Mouse (Mus musculus) megakaryocyte, embryonic 14.5 days (primary cell): ENCODE measurements around the gene Gm10134. TPM values are rescaled to one million over a fixed set of nuclear protein-coding genes. Genes with fewer than 3 reads are reported as not detected.

Experiments
- H3K27me3 ChIP-seq: replicated peaks from 2 replicates; pipeline ENCODE3; 2012; ENCODE audit warnings: inconsistent platforms
- H3K36me3 ChIP-seq: replicated peaks from 2 replicates; pipeline ENCODE3; 2012; ENCODE audit warnings: low read length, inconsistent platforms, mixed read lengths
- H3K4me1 ChIP-seq: 2 replicates; pipeline ENCODE4 v1.6.1; 2012; ENCODE audit warnings: inconsistent platforms
- H3K4me3 ChIP-seq: replicated peaks from 2 replicates; pipeline ENCODE3; 2012; ENCODE audit warnings: moderate library complexity, mild to moderate bottlenecking, inconsistent platforms
- H3K9me3 ChIP-seq: 2 replicates; pipeline ENCODE4 v1.6.1; 2012; ENCODE audit warnings: inconsistent platforms
- FLI1 ChIP-seq: IDR thresholded peaks from 2 replicates; pipeline ENCODE4 v1.6.1; 2012; ENCODE audit warnings: low read length, inconsistent platforms, mixed read lengths
- GATA1 ChIP-seq: IDR thresholded peaks from 3 replicates; pipeline ENCODE4 v1.6.1; 2012; ENCODE audit warnings: mixed read lengths, low read length, inconsistent platforms, borderline replicate concordance
- polyA plus RNA-seq: library from polyadenylated mRNA; stranded (reverse); fragments of >175 nt; gene quantifications from 2 replicates; pipeline ENCODE4 v1.2.3, GENCODE M21; 2012; ENCODE audit warnings: low replicate concordance; ENCODE audit not compliant: insufficient read depth

Gene Gm10134
- polyA plus RNA-seq, 1 experiment: not detected

DNA sequence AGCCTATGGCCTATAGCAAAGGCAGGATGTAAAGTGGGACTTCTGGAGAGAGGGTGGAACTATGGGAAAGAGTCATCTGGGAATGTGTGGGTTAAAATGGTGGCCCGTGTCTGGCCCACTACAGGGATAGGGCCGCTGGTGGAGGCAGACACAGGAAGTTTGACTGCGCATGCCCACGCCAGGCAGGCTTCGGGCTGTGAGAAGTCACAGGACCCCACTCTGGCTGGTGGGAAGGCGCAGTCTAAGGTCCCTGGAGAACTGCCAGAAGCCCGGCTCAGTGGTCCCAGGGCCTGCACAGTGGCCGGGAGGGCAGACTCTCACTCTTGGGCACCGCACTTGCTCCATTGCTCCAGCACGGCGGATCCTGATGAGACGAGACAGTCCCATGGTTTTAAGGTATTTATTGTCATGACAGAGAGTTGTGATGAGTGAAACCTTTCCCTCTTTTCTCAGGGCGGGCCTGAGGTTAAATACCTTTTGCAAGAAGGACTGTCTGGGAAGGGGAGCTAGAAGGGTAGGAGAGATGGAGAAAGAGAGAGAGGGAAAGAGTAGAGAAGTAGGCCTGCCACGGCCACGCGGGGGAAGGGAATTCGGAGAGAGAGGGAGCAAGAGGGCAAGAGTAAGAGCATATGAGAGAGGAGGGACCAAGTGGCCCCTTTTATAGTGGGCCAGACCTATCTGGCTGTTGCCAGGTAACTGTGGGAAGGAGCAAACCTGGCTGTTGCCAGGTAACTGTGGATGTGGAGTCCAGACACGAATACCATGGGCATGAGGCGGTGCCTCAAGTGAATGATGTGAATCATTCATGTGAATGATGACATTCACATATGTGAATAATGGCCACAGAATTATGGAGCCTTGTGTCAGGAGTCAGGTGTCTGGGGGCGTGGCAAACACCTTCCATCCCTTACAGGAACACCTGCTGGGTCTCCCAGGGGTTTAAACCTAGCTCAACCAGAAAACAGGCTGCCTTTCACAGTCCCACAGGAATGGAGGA, 26.4 kb upstream of the Gm10134 start:
- TF ChIP-seq GATA1: no peak
- no peak for TF ChIP-seq FLI1
- Histone ChIP-seq H3K4me1 (no peaks in the 10 kb centered on the region), H3K4me3 (no peak overlapping the region), H3K27me3 (peaks cover 13% of the 10 kb centered on the region), H3K36me3 (no peaks in the 10 kb centered on the region), H3K9me3 (no peaks in the 10 kb centered on the region)

DNA sequence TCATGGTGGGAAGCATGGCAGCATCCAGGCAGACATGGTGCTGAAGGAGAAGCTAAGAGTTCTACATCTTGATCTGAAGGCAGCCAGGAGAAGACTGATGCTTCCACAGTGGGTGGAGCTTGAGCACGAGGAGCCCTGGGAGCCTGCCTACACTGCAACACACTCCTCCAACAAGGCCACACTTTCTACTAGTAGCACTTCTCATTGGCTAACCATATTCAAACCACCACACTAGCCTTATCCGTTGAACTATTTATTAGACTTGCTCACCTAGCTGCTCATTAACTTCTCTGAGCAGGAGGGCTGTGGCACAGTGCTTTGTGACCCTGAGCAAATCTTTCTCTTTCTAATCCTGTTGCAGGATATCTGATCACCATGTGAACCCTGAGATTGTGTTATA, 22.0 kb upstream of the Gm10134 start:
- Histone ChIP-seq H3K27me3 (peaks cover 18% of the 10 kb centered on the region), H3K4me1 (no peaks in the 10 kb centered on the region), H3K36me3 (no peaks in the 10 kb centered on the region), H3K9me3 (no peaks in the 10 kb centered on the region), H3K4me3 (no peak overlapping the region)
- TF ChIP-seq FLI1: no peak
- TF ChIP-seq GATA1: no peak

DNA sequence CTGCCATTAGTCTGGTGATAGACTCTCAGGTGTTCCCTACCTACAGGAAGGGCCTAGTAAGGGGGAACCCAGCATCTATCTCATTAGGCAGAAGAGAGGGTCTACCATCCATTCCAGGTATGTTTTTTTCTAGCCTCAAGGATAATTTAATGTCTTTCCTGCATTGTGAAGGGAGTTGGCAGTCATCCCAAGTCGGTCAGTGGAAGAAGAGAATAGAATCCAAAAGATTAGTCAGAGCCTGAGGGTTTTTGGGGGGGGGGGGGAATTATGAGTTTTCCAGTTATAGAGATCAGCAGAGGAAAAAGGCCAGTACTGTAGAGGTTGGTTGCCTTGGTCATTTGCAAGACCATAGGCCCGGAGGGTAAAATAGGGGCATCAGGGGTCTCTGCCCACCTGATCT, 11.4 kb upstream of the Gm10134 start:
- Histone ChIP-seq H3K9me3 (no peaks in the 10 kb centered on the region), H3K4me3 (no peak overlapping the region)

DNA sequence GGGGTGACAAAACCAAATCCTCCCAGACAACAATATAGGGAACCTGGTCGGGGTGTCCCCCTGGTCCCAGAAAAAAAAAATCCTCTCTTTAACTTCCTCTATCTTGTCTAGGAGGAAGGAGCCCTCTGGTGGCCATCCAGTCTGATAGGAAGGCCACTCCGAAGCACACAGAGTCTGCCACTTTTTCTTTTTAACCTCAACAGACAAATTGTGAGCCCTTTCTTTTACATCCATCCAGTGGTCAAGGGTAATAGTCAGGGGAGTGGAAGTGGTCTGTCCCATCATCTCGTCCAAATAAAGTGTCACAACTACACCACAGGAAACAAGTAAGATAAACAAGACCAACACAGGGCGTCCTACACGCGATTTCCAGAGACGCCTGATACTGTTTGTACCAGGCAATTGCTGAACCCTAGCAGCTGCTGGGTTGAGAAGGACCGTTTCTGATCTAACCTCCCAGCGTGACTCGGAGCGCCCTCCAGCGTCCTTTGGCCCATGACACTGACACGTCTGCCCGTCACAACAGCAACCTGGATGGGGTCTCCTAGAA, 10.6 kb upstream of the Gm10134 start:
- peak overlapping the region; percentile 31 for H3K4me3 ChIP-seq
- TF ChIP-seq GATA1: no peak
- TF ChIP-seq FLI1: no peak

More for the DNA sequence above, 11.4 kb upstream of the Gm10134 start:
- H3K36me3 ChIP-seq: no peaks in the 10 kb centered on the region
- H3K27me3 ChIP-seq: peaks cover 20% of the 10 kb centered on the region
- no peak for TF ChIP-seq GATA1
- no peak for TF ChIP-seq FLI1
- peaks cover 29% of the 10 kb centered on the region for H3K4me1 ChIP-seq

GRCm38 (mm10) chr2:28495801-28496595, 9.9 kb upstream of the Gm10134 start:
- H3K4me3 ChIP-seq: no peak overlapping the region
- H3K27me3 ChIP-seq: peaks cover 24% of the 10 kb centered on the region
- no peak for TF ChIP-seq GATA1
- no peak for TF ChIP-seq FLI1
- H3K4me1 ChIP-seq: peaks cover 29% of the 10 kb centered on the region
- H3K36me3 ChIP-seq: no peaks in the 10 kb centered on the region
- no peaks in the 10 kb centered on the region for H3K9me3 ChIP-seq

More for the DNA sequence above, 10.6 kb upstream of the Gm10134 start:
- Histone ChIP-seq H3K4me1 (peaks cover 29% of the 10 kb centered on the region), H3K9me3 (no peaks in the 10 kb centered on the region), H3K27me3 (peaks cover 20% of the 10 kb centered on the region), H3K36me3 (no peaks in the 10 kb centered on the region)

DNA sequence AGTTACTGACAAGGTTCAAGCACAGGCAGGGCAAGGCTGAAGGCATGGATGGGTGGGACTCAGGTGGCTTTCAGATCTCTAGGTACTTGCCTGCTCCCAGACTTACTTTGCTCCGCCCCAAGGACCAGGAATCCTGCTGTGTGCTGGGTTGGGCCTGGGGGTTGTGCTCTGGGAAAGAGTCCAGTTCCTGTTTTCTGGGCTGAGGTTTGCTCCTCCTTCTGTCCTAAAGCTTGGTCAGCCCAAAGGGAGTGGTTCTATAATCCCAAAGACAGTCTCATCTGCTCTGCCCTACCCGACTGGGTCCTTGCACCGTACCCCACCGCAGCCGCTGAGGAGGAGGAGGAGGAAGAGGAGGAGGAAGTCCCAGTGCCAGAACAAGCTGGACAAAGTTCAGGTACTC, 9.2 kb upstream of the Gm10134 start, which contains the start of gene Gbgt1:
Gene Gbgt1, plus strand, starts transcription at position 221 of the 400 bp plus-strand sequence.
- Histone ChIP-seq H3K4me1 (peaks cover 29% of the 10 kb centered on the region), H3K9me3 (no peaks in the 10 kb centered on the region), H3K36me3 (no peaks in the 10 kb centered on the region), H3K4me3 (peak within 1 kb of the TSS; percentile 30), H3K27me3 (peaks cover 27% of the 10 kb centered on the region)
- TF ChIP-seq GATA1: no peak
- TF ChIP-seq FLI1: no peak

DNA sequence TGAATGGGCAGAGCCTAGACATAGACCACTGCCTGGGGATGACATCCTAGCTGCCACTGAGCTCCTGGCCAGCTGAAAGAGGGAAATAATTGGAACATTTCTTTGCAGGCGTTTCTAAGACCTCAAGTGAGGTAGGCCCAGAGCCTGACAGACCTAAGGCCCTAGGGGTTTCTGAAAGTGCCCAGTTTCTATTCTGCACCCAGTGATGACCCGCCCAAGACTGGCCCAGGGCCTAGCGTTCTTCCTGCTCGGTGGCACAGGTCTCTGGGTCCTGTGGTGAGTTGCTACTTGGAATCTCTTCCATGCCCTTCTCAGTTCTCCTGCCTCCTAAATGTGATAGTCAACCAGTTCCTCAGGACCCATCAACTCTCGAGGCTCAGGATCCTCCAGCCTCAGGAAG, 8.3 kb upstream of the Gm10134 start:
- Histone ChIP-seq H3K27me3 (peaks cover 33% of the 10 kb centered on the region), H3K4me3 (peak overlapping the region; percentile 30), H3K4me1 (peaks cover 29% of the 10 kb centered on the region), H3K36me3 (no peaks in the 10 kb centered on the region), H3K9me3 (no peaks in the 10 kb centered on the region)
- TF ChIP-seq GATA1: no peak
- TF ChIP-seq FLI1: no peak

GRCm38 (mm10) chr2:28498431-28498830, 7.5 kb upstream of the Gm10134 start:
- Histone ChIP-seq H3K4me1 (peaks cover 29% of the 10 kb centered on the region), H3K9me3 (no peaks in the 10 kb centered on the region), H3K4me3 (no peak overlapping the region), H3K36me3 (no peaks in the 10 kb centered on the region), H3K27me3 (peaks cover 40% of the 10 kb centered on the region)
- no peak for TF ChIP-seq GATA1

GRCm38 (mm10) chr2:28502987-28503386, 2.9 kb upstream of the Gm10134 start:
- no peaks in the 10 kb centered on the region for H3K9me3 ChIP-seq
- no peak for TF ChIP-seq GATA1
- no peak for TF ChIP-seq FLI1
- peaks cover 55% of the 10 kb centered on the region for H3K27me3 ChIP-seq
- no peaks in the 10 kb centered on the region for H3K36me3 ChIP-seq
- H3K4me1 ChIP-seq: peaks cover 6% of the 10 kb centered on the region; the same call in 1 of the 2 replicates
- no peak overlapping the region for H3K4me3 ChIP-seq
